Mouse (Mus musculus) small intestine, adult 2 months (tissue): ENCODE measurements at regions not wholly inside any gene's neighbourhood (a gene's known extent, or its start where the extent isn't known, plus 50 kb on each side); places are given as distances from the start of the nearest gene placed in this dataset.

Experiments
- H3K27ac ChIP-seq: fragments of 200-500 bp; 2 replicates; pipeline ENCODE4 v1.5.1; 2012; ENCODE audit warnings: low read depth, low read length, control low read depth, inconsistent platforms; ENCODE audit not compliant: insufficient read depth
- H3K27me3 ChIP-seq: fragments of 200-500 bp; 2 replicates; pipeline ENCODE4 v1.6.1; 2012; ENCODE audit warnings: mild to moderate bottlenecking, moderate library complexity, low read length, inconsistent platforms; ENCODE audit not compliant: control insufficient read depth, insufficient read depth
- H3K36me3 ChIP-seq: fragments of 200-500 bp; 2 replicates; pipeline ENCODE4 v1.6.1; 2012; ENCODE audit warnings: mild to moderate bottlenecking, low read length, control low read depth, inconsistent platforms; ENCODE audit not compliant: control insufficient read depth, insufficient read depth
- H3K4me1 ChIP-seq: fragments of 200-500 bp; 2 replicates; pipeline ENCODE4 v1.6.1; 2012; ENCODE audit warnings: low read length, inconsistent platforms, mixed read lengths; ENCODE audit not compliant: control insufficient read depth, insufficient read depth, insufficient read length
- H3K4me3 ChIP-seq: fragments of 200-500 bp; 2 replicates; pipeline ENCODE4 v1.5.1; 2012; ENCODE audit warnings: low read depth, mild to moderate bottlenecking, control low read depth, inconsistent platforms, low read length, moderate library complexity
- CTCF ChIP-seq: fragments of 200-500 bp; IDR thresholded peaks from 2 replicates; pipeline ENCODE4 v1.5.1; 2012; ENCODE audit warnings: low read depth, mild to moderate bottlenecking, control low read depth, inconsistent platforms, low read length, moderate library complexity, mixed read lengths; ENCODE audit not compliant: insufficient replicate concordance, insufficient read length; ENCODE audit errors: extremely low read depth
- POLR2A ChIP-seq: fragments of 200-500 bp; IDR thresholded peaks from 2 replicates; pipeline ENCODE4 v1.6.1; 2012; ENCODE audit warnings: low read depth, mild to moderate bottlenecking, control low read depth, inconsistent platforms, low read length, moderate library complexity
- WGBS: fragments of 180-500 bp; shearing (Covaris S2); methylation state at CpG from one replicate; pipeline ENCODE4 v1.1.7; 2018; 5-methylcytosine and 5-hydroxymethylcytosine counted together

DNA sequence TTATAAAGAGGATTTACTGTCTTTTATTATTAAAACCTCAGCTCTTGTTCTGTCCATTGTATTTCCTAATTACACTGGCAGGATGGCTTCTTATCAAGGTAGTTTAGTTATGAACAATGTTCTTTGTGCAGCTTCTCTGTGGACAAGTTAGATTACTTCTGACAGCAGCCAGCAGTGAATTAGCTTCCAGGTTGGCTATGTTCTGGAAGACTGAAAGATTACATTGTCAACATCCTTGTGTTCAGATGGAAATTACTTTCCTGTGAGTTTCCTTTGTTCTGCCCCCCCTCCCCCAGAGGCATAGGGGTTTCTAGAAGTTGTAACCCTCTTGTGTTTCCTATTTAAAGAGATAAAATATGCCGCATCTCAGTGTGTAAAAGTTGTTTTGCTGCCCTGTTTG, 846.1 kb downstream of the Car8 start:
- 59% methylated on average over 1 of the region's 1 CpGs for WGBS
- Histone ChIP-seq H3K4me3 (no peak overlapping the region), H3K4me1 (no peaks in the 10 kb centered on the region), H3K36me3 (no peaks in the 10 kb centered on the region), H3K27ac (no peak overlapping the region), H3K27me3 (no peaks in the 10 kb centered on the region)
- TF ChIP-seq POLR2A: no peak
- no peak for TF ChIP-seq CTCF

DNA sequence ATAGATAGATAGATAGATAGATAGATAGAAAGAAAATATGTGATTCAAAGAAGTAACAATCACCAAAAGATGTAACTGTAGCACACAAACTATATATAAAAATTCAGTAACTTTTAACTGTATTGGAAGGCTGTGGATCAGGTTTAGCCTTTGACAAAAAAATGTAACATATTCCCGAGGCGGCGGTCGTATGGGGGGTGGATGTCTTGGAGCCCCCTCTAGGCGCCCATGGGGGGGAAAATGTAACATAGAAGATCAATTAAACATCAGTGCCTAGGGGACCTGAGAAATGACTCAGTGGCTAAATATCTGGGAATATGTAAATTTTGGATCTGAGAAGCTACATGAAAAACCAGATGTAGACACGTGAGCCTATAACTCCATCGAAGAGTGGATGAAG, 847.2 kb downstream of the Car8 start:
- no peaks in the 10 kb centered on the region for H3K27me3 ChIP-seq
- no peaks in the 10 kb centered on the region for H3K4me1 ChIP-seq
- TF ChIP-seq POLR2A (no peak), CTCF (no peak)
- 90% methylated on average over 7 of the region's 7 CpGs for WGBS
- H3K27ac ChIP-seq: no peak overlapping the region
- no peaks in the 10 kb centered on the region for H3K36me3 ChIP-seq
- no peak overlapping the region for H3K4me3 ChIP-seq

DNA sequence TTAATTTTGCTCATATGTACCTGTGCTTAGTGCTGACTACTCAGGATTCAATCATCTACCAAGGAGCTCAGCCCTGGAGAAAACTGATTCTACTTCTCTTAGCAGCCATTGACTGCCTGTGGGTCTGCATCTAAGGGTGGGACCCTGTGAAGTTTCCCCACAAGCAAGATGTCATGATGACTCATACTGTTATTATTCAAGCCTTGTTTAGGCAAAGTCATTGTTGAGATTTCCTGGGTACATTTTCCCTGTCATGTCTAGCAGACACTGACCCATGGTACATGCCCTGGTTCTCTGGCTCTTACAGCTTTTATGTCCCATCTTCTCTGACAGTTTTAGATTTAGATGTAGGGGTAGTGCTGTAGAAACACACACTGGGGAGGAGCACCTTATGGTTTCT, 853.8 kb downstream of the Car8 start:
- no peaks in the 10 kb centered on the region for H3K4me1 ChIP-seq

DNA sequence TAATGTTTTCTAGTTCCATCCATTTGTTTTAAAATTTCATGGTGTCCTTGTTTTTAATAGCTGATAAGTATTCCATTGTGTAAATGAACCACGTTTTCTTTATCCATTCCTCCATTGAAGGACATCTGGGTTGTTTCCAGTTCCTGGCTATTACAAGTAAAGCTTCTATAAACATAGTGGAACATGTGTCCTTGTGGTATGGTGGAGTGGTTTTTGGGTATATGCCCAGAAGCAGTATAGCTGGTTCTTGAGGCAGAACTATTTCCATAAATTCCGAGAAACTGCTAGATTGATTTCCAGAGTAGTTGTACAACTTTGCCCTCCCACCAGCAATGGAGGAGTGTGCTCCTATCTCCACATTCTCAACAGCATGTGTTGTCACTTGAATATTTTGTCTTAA, 858.8 kb downstream of the Car8 start:
- 54% methylated on average over 2 of the region's 2 CpGs for WGBS
- Histone ChIP-seq H3K27ac (no peak overlapping the region), H3K36me3 (no peaks in the 10 kb centered on the region), H3K27me3 (no peaks in the 10 kb centered on the region), H3K4me1 (no peaks in the 10 kb centered on the region), H3K4me3 (no peak overlapping the region)
- TF ChIP-seq POLR2A (no peak), CTCF (no peak)

More for the DNA sequence above, 853.8 kb downstream of the Car8 start:
- Histone ChIP-seq H3K36me3 (no peaks in the 10 kb centered on the region), H3K27me3 (no peaks in the 10 kb centered on the region; the same call in 1 of the 2 replicates), H3K27ac (no peak overlapping the region), H3K4me3 (no peak overlapping the region)
- TF ChIP-seq CTCF (no peak), POLR2A (no peak)

DNA sequence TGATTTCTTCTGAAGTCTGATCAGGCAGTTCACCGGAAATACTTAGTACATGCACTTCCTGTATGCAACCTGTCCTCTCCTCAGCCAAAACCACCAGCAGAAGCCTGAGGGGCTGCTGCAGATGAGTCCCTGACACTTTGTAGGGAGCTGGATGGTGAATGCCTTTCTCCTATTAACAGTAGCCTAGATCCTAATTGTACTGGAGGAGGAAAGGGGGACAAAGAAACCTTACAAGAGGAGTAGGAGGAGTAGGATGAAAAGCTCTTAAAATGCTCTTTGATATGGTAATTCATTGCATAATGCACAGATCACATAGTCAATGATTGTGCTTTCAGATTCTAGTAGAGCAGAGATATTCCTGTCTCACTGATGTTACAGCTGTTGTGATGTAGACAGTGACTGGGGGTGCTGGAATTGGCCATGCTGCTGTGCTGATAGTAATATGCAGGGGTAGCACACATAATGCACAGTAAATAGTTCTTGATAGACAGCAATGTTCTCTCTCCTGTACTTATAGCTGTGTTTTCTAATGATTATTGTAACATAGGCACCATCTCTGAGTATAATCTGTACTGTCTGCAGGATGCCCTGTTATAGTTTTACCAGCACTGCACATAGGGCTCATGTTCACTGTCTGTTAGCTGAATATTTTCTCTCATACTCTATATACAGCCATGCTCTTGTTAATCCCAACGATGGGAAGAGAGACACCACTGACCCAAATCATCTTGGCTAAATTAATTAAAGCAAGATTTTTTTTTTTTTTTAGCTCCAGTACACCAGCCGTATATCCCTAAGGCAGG, 874.4 kb downstream of the Car8 start:
- Histone ChIP-seq H3K27me3 (no peaks in the 10 kb centered on the region), H3K36me3 (no peaks in the 10 kb centered on the region), H3K27ac (no peak overlapping the region), H3K4me3 (no peak overlapping the region), H3K4me1 (no peaks in the 10 kb centered on the region)
- WGBS: 88% methylated on average over 3 of the region's 3 CpGs
- no peak for TF ChIP-seq CTCF
- TF ChIP-seq POLR2A: no peak

DNA sequence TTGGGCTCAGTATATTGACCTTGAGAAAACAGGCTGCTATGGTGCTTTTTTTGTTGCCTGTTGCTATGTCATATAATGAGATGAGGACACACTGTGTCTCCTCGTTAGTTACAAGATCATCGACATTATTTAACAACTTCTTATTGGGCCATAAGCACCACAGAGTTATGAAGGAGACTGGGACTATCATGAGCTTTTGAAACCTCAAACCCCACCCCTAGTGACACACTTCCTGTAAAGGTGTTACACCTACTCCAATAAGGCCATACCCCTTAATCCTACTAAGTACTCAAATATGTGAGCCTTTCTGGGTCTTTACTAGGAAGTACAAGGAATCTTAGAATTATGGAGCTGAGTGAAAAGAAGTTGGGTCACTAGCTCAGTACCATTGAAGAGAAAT, 875.3 kb downstream of the Car8 start:
- 97% methylated on average over 2 of the region's 2 CpGs for WGBS
- no peak overlapping the region for H3K4me3 ChIP-seq

DNA sequence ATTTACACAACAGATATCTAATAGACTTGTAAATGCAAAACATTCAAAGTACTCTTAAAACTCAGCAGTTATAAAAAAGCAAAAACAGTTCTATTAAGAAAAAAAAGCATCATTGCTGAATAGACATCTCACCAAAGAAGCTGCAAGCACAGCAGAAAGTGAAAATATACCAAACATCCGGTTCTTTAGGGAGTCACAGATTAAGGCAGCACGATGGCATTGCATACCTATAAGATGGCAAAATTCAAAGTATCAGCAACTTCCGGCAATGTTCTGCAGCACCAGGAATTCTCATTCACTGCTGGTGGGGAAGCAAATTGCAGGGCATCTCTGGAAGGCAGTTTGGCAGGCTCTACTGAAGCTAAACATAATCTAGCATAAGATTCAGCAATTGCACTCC, 882.6 kb downstream of the Car8 start:
- no peaks in the 10 kb centered on the region for H3K4me1 ChIP-seq
- 82% methylated on average over 3 of the region's 3 CpGs for WGBS
- TF ChIP-seq CTCF (no peak), POLR2A (no peak)
- H3K36me3 ChIP-seq: no peaks in the 10 kb centered on the region
- H3K4me3 ChIP-seq: no peak overlapping the region
- no peak overlapping the region for H3K27ac ChIP-seq
- H3K27me3 ChIP-seq: no peaks in the 10 kb centered on the region

More for the DNA sequence above, 875.3 kb downstream of the Car8 start:
- Histone ChIP-seq H3K27ac (no peak overlapping the region), H3K27me3 (no peaks in the 10 kb centered on the region), H3K36me3 (no peaks in the 10 kb centered on the region), H3K4me1 (no peaks in the 10 kb centered on the region)
- TF ChIP-seq POLR2A (no peak), CTCF (no peak)
